Mouse (Mus musculus): Measurements from ENCODE around the gene Fbxw21.

GRCm38 (mm10) chr9:109161941-109162340 lies at the start of gene Fbxw21:
- TF ChIP-seq CTCF (IDR thresholded peaks at IDR 0.05; ENCODE audit: insufficient read depth, low read length), result no peak
- TF ChIP-seq POLR2A (IDR thresholded peaks at IDR 0.05; ENCODE audit: borderline replicate concordance, extremely low read depth, low read depth, low read length), result no peak
